Mouse (Mus musculus) adipocyte (in vitro differentiated cells): ENCODE data around the gene Olfr1351.
"Not testable (repeated sequence)": the region's sequence is repeated elsewhere in the genome, so short reads cannot be mapped to it uniquely, and the experiment has no call there.

Experiments
- DNase-seq: peaks from one replicate; pipeline ENCODE4 v3.0.0-alpha.2; 2016; ENCODE audit warnings: low spot score

Olfr1351 gene

GRCm38 (mm10) chr10:79012172-79012571 is at the start of gene Olfr1351:
Gene Olfr1351 (plus strand): TSS chr10:79012472.
- no peak for DNase-seq

- not testable (repeated sequence) for DNase-seq
These were observed 49.3 kb upstream of the Olfr1351 start, which contains the start of gene Olfr1353 for GRCm38 (mm10) chr10:78963009-78963408. Gene Olfr1353 (plus strand): TSS chr10:78963309.

GRCm38 (mm10) chr10:78980750-78981149 is 31.5 kb upstream of the Olfr1351 start, which contains the start of gene Olfr1352:
Gene Olfr1352 (plus strand): TSS chr10:78981050.
- no peak for DNase-seq

- DNase-seq: no peak
These were observed 16.2 kb downstream of the Olfr1351 start, which contains the start of gene Olfr57 for GRCm38 (mm10) chr10:79028441-79028840. Gene Olfr57 (plus strand): TSS chr10:79028741.

DNA sequence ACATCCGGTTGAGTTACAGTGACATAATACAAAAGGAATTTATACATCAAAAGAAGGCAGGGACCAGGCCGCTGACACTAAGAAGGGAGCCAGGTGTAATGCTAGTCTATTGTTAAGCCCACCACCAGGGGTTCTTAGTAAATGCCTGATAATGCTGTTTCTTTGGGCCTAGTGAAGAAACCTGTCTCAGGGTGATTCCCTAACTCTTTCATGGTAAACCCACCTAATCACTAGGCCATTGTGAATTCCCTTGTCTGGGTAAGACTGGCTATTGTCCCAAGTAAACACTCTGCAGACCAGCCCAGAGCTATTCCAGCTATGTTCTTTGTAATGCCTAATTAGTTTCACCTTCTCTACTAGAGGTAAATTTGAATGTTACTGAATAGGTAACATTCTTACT is 30.2 kb downstream of the Olfr1351 start:
- not testable (repeated sequence) for DNase-seq

GRCm38 (mm10) chr10:79057370-79057769 is 45.1 kb downstream of the Olfr1351 start:
- not testable (repeated sequence) for DNase-seq
